Mouse (Mus musculus): ENCODE data around the gene Qsox1.

Gene Qsox1

DNA sequence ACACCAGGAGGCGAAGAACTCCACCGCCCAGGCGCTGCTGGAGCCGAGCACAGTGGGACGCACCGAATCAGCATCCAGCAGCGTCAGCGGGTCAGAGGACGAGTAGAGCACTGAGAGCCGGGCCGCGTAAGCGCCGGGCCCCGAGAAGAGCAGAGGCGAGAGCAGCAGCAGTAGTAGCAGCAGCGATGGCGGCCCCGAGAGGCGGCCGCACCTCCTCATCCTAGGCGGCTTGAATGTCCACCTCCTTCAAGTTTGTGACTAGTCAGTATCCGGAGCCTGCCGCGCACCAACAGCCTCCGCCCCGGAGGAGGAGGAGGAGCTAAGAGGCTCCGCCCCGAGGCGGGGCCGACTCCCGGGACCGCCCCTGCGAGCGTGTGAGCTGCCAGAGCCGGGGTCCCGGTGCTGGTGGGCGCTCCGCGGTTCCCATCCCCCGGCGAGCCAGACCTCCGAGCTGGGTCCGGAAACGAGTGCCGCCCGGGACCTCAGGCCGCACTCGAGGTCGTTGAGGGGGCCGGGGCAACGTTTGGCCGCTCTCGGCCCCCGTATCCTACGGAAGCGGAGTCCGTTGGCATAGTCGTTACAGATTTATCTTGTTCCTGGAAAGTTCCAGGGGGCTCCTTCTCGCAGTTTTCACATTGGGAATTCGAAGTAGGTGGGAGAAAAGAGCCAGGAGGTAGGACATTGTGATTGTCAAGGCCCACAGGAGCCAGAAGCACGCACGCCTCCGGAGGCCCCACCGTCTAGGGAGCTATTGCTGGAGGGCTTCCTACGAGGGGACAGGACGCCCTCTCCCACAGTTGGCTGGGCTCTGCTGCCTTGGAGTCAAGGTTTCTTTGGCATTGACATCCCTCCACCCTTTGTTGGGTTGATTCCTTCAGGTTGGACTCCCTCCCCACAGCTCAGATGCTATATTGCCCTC, at the start of gene Qsox1:
TSS of gene Qsox1 (minus strand) at position 309 of the 919 bp plus-strand sequence.
- peak; percentile 71 for DNase-seq (ENCODE audit: low read depth, low spot score)

DNA sequence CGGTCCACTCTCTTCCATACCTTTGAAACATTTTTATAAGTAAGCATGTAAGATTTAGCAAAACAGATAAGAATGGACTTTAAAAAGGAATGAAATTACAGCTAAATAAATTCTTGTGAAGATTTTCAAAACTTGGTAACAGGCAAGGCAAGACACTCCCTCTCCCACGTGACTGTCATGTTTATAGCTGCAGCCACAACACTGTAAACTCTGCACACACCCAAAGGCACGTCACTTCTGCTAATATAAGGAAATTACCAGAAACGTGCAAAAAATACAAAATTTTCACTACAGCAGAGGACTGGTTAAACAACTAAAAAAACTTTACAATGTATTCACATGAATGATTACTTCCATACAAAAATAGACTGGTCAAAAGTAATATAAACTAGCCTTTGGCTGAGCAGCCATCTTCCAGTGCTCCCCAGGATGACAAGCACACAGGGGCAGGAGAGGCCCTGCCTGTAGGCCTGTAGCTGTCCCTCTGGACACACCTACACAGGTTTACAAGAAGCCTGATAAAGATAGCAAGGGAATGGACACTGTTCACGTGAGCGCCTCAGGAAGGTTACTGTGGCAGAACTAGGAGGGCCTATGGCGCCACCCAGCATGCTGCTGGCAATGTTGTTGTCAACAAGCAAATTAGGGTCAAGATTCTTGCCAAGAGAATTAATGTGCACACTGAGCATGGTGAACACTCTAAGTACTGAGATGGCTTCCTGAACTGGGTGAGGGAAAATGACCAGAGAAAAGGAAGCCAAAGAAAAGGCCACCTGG, 42.4 kb upstream of the Qsox1 start:
- no peak for DNase-seq (ENCODE audit: low read depth, low spot score)

DNA sequence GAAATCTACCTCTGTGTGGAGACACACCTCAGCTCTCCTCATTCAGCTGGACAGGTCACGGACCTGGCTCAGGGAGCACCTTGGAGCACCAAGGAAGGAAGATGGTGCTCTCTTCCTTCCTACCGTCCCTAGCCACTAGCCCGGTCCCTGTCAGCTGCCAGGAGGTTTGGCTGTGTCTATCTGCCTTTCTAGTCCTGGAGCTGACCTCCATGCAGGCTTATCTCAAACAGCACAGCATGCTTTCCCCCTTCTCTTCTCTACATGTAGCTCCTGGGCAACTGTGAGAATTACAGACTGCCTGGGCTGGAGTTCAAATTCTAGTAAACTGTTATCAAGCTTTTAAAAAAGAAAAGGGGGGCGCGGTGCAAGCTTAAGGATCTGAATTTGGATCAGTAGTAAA, 40.3 kb upstream of the Qsox1 start:
- no peak for DNase-seq (ENCODE audit: low read depth, low spot score)

DNA sequence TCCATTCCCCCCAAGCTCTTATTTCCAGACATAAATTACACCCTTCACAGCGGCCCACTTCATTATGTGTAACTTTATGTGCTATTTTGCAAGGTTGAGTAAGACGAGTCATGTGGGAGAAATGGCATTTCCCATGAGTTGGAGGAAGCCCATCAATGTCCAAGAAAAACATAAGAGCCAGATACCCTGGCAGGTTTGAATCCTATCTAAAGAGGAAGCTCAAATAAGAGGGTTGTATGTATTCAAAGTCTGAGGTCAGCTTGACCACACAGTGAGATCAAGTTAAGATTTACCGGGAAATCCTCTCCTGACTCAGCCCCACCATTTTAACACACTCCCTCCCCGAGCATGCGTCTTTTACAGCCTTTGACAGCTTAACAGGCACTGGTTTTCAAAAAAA, 31.5 kb upstream of the Qsox1 start:
- no peak for DNase-seq (ENCODE audit: low read depth, low spot score)

DNA sequence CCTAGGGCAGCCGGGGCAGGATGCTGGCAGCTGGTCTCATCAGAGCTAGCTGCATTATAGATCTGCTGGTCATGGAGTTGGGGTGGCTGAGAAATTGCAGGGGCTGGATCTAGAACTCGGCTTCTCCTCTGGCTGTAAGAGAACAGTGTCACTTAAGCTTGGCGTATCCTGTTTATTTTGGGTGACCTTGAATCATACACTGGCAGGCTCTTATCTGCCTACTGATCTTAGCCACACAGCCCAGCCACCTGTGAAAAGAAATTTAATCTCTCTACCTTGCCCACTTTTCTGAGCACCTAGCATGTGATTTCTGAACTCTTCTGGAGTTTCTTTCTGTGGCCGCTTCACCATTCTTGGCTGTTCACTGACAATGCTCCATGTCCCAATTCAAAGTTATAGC, 30.8 kb upstream of the Qsox1 start:
- no peak for DNase-seq (ENCODE audit: low read depth, low spot score)

DNA sequence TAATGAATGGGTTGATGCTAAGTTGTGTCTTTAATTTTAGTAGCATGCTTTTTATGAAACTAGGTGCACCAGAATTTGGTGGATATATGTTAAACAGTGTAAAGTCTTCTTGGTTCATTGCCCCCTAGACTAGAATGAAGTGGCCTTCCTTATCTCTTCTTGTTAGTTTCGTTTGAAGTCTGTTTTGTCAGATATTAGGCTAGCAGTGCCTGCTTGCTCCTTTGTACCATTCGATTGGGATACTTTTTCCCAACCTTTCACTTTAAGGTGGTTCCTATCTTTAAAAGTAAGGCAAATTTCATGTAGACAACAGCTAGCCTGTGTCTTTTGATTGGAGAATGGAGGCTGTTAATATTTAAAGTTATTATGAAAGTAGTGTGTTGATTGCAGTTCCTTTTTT, 23.0 kb upstream of the Qsox1 start:
- DNase-seq (ENCODE audit: low read depth, low spot score) = no peak

DNA sequence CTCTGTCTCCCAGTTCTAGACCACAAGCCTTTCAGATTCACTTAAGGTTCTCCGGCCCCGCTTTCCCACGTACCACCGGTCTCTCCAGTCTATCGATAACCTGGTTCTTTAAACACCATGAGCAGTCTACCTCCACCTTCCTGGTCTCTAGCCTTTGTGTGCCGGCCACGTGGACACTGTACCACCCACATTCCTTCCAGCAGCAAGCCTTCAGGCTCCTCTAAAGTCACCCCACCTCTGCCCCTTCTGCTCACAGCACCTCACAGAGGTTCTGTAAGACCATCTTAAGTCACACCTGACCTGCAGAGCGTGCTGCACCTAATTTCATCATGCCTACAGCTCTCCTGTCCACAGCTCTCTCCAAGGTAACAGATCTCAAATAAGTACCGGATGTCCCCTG, 20.9 kb upstream of the Qsox1 start:
- no peak for DNase-seq (ENCODE audit: low read depth, low spot score)

DNA sequence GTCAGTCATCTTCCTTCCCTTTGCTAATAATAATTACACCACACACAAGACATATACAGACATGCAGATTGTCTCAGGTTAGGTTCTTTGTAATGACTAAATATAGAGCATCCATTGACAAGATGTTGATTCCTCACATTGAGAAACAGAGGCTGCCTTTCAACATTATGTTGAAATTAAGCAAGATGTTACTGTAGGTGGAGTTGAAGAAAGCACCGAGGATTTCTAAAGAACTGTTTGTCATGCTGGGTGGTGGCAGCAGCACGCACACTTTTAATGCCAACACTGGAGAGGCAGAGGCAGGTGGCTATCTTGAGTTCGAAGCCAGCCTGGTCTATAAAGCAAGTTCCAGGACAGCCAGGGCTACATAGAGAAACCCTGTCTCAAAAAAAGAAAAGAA, 19.3 kb upstream of the Qsox1 start:
- no peak for DNase-seq (ENCODE audit: low read depth, low spot score)

DNA sequence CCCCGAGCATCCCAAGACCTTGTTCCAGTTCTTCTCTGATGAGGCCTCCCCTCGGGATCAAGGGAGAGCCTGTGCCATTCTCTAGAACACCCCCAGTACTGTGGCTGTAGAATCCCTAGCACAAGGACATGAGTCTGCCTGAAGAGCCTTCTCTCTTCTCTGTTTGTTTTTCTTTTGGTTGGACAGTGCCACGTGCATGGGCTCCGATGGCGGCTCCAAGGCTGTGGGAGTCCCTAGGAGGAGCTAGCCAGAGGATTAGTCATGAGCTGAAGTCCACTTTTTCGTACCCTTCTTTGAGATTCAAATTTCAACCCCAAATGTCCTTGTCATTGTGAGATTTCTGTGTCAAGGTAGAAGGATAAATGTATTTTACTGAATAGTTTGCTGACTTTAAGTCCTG, 18.2 kb upstream of the Qsox1 start:
- no peak for DNase-seq (ENCODE audit: low read depth, low spot score)

DNA sequence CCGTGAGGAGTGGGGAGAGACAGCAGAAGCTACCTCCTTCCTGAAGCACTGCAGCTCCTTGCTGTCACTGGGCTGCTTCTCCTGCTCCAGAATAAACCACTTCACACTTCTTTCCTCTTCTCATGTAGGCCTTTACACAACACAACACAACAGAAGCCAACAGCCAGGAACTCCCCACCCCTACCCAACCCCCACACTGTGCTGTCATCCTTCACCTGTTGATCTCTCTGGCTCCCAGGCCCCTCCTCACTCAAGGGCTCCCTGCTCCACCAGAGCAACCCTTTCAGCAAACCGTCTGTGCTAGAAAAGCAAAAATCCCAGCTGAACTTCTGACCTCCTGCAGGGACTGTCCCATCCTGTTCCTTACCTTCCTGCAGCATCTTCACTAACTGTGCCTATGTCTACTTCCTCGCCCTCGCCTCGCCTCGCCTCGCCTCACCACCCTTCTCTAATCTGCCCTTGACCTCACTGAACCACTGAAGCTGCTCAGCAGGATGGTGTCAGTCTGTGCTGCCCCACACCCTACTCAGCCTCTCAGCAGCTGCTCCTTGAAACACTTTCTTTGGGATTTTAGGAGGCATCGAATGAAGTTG, 15.1 kb upstream of the Qsox1 start:
- no peak for DNase-seq (ENCODE audit: low read depth, low spot score)

DNA sequence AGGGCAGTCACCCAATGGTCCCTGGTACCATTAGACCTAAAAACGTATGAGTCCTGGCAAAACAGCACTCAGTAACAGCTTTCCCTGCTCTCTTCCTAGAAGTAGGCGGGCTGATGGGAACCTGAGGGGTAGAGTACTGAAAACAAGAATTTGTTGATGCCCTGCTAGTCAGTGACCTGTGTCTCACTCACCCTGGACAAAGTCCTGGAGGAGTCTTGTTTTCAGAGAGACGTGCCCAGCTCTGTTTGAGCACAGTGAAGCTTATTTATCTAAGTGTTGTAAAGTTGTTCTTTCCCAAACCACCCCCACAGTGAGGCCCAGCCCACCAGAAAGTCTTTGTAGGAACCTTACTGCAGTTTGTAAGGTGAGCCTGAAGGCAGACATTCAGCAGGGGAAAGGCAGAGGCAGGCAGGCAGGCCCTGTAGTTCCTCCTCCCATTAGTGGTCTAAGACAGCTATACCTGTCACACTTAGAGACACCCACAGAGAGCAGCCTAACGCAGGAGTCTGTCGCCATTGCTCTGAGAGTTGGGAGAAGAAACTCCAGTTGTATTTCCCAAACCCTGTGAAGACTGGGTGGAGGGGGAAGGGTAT, 14.2 kb upstream of the Qsox1 start:
- DNase-seq (ENCODE audit: low read depth, low spot score) = no peak

DNA sequence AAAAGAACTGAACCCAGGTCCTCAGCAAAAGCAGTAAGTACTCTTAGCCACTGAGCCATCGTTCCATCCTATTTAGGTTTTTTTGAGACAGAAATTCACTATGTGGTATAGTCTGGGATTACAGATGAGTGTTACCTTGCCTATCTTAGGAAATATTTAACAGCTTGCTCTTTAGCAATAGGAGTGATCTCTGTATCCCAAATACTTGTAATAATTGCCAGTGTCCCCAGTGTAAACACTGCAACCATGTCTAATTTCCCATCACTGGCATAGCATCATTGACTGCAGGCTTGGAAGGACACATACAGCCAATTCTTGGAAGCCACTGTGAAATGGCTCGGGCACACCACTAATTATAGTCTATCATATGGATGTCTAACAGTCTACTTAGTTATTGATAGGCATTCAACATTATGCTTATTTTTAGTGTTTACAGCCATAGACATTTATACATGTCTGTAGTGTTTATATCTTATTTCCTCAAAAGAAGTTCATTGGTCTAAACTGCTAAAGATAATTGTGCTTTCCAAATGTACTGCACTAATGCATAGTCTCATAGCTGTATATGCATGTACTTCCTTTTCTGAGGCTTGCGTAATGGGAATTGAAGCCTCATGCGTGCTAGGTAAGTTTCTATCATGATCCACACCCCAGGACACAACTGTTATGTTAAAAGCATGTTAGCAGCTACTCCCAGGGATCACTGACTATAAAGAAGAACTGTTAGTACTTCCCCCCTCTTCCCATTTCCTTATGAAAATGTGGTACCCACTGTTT, 13.4 kb upstream of the Qsox1 start:
- DNase-seq (ENCODE audit: low read depth, low spot score) = no peak

DNA sequence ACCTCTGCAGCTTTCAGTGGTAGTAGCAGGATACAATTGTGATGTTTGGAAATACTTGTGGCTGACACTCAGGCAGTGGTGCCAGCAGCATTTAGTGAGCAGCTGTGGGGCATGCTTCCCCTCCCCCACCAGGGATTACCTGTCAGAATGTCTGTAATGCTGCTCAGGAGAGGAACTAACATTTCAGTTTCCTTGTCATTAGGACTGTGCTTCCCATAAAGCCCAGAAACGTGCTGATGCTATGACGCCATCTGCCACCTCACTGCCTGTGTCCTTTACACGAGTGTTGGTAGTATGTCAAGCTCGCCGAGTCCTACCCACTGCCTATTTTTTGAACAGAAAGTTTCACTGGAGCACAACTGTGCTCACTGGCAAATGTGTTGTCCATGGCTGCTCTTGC, 8.0 kb upstream of the Qsox1 start:
- DNase-seq (ENCODE audit: low read depth, low spot score) = no peak

DNA sequence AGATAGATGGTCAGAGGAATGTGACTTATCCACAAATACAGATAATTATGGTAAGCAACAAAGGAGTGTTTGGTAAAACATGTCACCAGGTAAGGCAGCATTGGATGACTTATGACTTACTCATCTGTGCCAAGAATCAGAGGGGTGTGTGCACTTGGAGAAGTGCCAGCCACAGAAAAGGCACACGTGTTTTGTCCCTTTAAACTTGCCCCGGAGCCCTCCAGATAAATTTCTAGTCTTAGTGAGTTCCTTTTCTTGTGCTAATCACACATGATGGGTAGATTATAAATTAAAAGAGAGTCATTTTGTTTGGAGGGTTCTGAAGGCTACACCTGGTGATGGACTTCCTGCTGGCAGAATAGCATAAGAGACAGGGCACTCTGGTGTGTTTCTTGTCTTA, 3.5 kb upstream of the Qsox1 start:
- no peak for DNase-seq (ENCODE audit: low read depth, low spot score)

DNA sequence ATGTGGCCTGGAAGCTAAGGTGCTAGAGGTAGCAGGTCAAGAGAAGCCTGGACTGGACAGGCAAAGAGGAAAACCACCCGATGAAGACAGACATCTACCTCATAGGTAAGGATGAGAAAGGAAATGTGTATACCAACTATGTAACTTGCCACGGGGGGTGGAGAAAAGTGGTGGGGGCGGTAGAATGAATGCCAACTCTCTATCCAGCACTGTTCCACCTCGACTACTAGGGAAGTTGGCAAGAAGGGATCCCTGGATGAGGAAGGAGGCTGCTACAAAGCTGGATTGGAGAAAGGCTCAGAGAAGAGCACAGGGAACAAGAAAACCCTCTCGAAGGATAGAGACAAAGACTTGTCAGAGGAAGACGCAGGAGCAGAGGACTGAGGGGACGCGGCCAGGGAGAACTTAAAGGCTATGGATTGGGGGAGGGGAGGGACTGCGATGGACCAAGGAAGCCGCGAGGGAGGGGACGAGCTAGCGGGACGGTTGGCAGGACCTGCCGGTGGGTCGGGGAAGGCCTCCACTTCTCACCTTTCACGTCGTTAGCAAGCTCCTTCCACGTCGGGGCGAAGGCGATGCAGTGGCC, 601 bp downstream of the Qsox1 start:
- DNase-seq (ENCODE audit: low read depth, low spot score) = no peak

DNA sequence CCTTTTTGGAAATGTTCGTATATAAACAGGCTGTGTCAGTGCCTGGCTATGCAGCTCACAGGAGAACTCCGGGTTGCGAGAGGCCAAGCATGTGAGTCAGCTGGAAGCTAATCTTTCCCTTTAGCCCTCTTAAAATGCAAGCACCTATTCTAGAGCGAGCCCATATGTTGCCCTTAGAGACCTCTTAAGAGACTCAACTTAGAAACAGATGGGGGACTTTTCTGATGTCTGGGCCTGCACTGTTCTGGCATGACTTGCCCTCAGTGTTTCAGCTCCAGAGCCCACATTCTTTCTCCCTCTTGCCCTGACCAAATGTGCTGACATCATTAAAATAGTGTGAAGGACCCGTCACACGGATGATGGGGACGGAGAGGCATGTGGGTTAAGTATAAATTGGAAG, 2.1 kb downstream of the Qsox1 start:
- no peak for DNase-seq (ENCODE audit: low read depth, low spot score)

DNA sequence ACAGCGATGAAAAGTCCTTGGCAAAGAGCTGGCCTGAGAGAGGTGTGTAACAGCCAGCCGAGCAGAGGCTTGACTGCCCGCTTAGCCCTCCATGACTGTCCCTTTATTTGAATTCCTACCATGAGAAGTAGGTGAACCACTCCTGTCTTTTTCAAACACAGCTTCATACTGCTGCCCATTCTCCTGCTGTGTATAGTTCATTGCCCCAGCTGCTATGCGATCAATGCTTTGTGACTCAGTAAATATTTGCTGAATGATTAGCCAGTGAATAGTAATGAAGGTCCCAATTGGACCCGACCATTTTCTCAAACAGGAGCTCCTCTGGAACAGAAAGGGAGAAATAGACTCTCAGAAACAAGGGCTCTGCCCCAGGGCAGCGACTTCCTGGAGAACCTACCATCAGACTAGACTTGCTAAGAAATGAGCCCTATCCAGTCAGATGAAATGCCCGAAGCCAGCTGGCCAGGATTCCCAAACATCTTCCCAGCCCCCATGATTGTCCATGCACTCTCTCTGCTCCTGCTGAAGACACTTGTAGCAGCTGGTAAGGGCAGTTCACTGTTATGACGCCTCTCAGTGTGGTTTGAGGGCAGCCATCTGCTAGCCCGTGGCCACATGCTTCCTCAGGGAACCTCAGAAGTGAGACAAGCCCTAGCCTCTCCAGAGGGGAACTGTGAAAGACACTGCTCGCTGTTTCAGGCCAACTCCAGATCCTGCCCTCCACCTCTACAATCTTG, 2.8 kb downstream of the Qsox1 start:
- no peak for DNase-seq (ENCODE audit: low read depth, low spot score)

DNA sequence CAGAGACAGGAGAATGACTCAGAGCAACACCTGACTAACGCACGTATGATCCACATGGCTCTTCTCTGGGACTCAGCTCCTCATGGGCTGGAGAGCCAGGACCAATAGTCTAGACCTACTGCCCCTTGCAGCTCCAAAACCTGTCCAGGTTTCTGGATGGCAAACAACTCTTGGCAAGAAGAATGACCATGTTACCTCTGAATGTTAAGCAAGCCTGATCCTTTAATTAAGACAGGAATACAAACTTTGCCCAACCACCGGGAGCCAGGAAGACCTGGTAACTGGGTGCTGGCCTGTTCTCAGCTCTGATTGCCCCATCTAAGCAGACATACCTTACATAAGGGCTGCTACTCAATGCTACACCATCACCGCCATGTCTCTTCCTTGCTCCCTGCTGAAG, 4.4 kb downstream of the Qsox1 start:
- no peak for DNase-seq (ENCODE audit: low read depth, low spot score)

DNA sequence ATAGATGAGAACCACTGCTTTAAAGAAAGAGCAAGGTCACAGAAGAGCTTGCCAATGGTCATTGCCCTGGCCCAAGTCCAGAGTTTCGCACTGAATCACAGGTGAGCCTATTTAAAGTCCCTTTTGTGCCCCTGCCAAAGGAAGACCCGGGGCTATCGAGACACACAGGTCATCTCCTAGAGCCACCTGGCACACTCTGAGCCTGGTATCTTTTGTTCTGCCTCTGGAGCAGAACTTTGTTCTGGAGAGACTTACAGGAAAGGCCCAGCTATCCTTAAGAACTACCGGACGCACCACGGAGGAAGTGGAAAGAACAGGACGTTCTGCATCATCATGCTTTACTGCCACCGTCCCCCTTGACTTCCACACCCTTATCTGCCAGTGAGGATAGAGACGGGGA, 7.1 kb downstream of the Qsox1 start:
- DNase-seq (ENCODE audit: low read depth, low spot score) = no peak
